In the genomic region with DNA sequence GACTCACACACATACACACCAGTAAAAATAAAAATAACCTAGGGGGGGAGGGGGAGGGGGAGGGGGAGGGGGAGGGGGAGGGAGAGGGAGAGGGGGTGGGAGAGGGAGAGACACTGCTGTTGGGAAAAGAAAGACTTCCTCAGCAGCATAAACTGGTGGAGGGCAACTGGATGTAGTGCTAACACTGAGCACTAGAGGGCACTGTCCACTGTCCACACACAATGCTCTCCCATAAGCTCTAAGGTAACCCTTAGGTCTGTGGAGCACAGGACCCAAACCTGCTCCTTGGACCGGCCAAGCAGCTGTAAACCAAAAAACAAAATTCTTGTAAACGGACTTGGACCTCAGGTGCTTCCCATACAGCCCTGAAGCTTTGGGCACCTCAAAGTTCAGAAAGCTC, we compare ENCODE assay signal across 1 mouse cellular context.
TF ChIP-seq lines count a peak whose summit lies in the region.

No protein-coding gene starts in this region.

TF ChIP-seq in CH12.LX, 34 proteins besides CTCF, POLR2A, EP300 and RAD21:
- TF ChIP-seq MYC (IDR thresholded peaks at IDR 0.05; ENCODE audit: low read depth, low read length) (peak; percentile 62; the same call in 1 of the 2 replicates), ZKSCAN1 (IDR thresholded peaks at IDR 0.05; ENCODE audit: borderline replicate concordance, low read depth, low read length) (no peak), MXI1 (IDR thresholded peaks at IDR 0.05; ENCODE audit: low read depth, low read length) (peak; percentile 4; the same call in 1 of the 2 replicates), ELF1 (IDR thresholded peaks at IDR 0.05; ENCODE audit: low read depth, low read length) (no peak), NRF1 (IDR thresholded peaks at IDR 0.05; ENCODE audit: low read depth, low read length) (no peak), GABPA (IDR thresholded peaks at IDR 0.05; ENCODE audit: insufficient replicate concordance, low read depth, low read length) (no peak), IRF4 (IDR thresholded peaks at IDR 0.05; ENCODE audit: low read depth, low read length) (peak; percentile 37; the same call in 1 of the 2 replicates), BHLHE40 (IDR thresholded peaks at IDR 0.05; ENCODE audit: low read depth, low read length) (no peak), KAT2A (IDR thresholded peaks at IDR 0.05; ENCODE audit: insufficient replicate concordance, low read length) (no peak), ZC3H11A (IDR thresholded peaks at IDR 0.05; ENCODE audit: low read depth, low read length) (peak; percentile 97), SMC3 (IDR thresholded peaks at IDR 0.05; ENCODE audit: low read depth, low read length) (peak; percentile 99), MEF2A (IDR thresholded peaks at IDR 0.05; ENCODE audit: borderline replicate concordance, low read depth, low read length) (0 out of 2 replicates have a peak, but pooled peaks have one; percentile 57), NELFE (IDR thresholded peaks at IDR 0.05; ENCODE audit: low read depth, low read length) (peak; percentile 47)
